Mouse (Mus musculus): ENCODE results near the gene Adipor2. TPM values are rescaled to one million over a fixed set of nuclear protein-coding genes. Genes with fewer than 3 reads are reported as not detected.
A peak's percentile ranks its signal among the peaks of the same experiment; 100 is the strongest.

Adipor2 gene
- total RNA-seq, 2 experiments from 2014 or later, result 36.6 to 40.2 TPM

DNA sequence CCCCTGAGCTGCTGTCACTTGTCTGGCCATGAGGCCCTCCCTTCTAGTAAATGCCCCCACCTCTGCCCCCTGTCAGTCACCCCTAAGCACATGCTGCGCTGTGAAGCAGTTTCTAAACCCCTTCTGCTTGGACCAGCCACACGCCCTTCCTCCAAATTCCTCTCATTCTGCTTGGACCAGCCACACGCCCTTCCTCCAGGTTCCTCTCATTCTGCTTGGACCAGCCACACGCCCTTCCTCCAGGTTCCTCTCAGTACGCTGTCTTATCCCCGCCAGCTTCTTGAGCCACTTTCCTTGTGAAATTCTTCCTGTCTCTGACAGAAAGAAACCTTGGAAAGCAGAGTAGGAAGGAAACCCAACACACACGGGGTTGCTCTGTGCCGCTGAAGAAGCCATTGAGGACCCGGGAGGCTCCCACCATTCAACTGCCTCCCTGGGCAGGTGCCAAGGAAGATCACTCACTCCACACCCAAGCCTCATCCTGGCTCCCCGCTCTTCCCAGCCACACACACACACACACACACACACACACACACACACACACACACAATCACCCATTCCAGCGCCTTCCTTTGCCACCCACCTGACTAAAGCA is 88.9 kb downstream of the Adipor2 start:
- intact Hi-C loops (cut with DNase I), result loop anchor here (1.0 to 5.0 kb wide), 2 partner anchors 18 to 81 kb away; no protein-coding TSS in a partner anchor
- peak in 1 of 2 experiments; percentile 60 for DNase-seq (ENCODE audit: low spot score in 2 of 2)

GRCm38 (mm10) chr6:119326541-119326940 is 91.0 kb downstream of the Adipor2 start:
- DNase-seq (ENCODE audit: low spot score in 2 of 2), result no peak
- intact Hi-C loops (cut with DNase I), result loop anchor here (5.0 kb wide), 1 partner anchor 79 kb away; no protein-coding TSS in a partner anchor

GRCm38 (mm10) chr6:119325978-119326377 is 91.5 kb downstream of the Adipor2 start:
- intact Hi-C loops (cut with DNase I), result loop anchor here (5.0 kb wide), 1 partner anchor 79 kb away; no protein-coding TSS in a partner anchor
- DNase-seq (ENCODE audit: low spot score in 2 of 2), result no peak

DNA sequence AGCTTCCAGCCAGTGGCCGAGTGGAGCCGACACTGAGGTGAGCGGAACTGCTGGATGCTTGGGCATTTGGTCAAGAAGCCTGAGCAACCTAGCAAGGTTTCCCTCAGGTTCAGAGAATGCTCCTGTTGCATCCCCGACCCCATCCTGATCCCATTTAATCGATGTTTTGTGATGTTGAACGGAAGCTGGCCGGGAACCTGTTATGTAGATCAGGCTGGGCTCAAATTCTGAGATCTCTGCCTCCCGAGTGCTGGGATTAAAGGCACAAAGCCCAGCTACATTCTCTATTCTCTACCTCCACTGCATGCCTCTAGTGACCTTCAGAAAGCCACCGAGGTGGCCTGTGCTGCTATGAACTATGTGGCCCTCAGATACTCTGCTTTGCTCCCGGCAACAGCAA is 92.7 kb downstream of the Adipor2 start:
- intact Hi-C loops (cut with DNase I), result loop anchor here (5.0 kb wide), 1 partner anchor 77 kb away; no protein-coding TSS in a partner anchor
- no peak for DNase-seq (ENCODE audit: low spot score in 2 of 2)

GRCm38 (mm10) chr6:119321752-119322151 is 95.8 kb downstream of the Adipor2 start:
- peak in 1 of 2 experiments; percentile 63 for DNase-seq (ENCODE audit: low spot score in 2 of 2)
- intact Hi-C loops (cut with DNase I), result no loop called here

DNA sequence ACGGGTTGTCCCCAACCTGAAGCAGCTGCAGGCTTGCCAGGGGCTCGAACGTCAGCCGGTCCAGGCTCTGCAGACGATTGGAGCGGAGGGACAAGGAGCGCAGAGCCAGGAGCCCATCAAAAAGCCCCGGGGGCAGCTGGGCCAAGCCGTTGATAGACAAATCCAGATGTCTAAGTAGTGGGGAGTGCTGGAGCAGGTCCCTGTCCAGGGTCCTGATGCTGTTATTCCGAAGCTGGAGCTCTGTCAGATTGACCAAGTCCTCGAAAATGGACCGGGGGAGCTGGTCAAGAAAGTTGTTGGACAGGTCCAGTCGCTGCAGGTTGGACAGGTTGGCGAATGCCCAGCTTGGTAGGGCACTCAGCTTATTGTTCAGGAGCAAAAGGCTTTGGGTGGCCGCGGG is 97.0 kb downstream of the Adipor2 start:
- DNase-seq (ENCODE audit: low spot score in 2 of 2), result no peak

DNA sequence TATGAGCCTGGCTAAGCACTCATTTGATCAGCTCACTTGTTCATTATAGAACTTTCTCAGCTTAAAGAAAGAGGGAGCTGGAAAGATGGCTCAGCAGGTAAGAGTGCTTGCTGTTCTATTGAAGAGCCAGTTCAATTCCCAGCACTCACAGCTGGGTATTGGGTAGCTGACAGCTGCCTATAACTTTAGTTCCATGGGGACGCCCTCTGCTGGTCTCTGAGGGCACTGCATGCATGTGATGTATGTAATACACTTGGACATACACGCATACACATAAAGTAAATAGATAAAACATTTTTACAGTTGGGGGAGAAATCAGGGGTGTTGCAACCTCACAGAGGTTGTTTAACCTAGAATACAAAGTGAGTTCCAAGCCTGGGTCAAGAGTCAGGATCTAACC is 98.1 kb downstream of the Adipor2 start:
- no peak for DNase-seq (ENCODE audit: low spot score in 2 of 2)
- intact Hi-C loops (cut with DNase I), result no loop called here

More for the DNA sequence above, 97.0 kb downstream of the Adipor2 start:
- intact Hi-C loops (cut with DNase I), result no loop called here

GRCm38 (mm10) chr6:119318732-119319131 is 98.8 kb downstream of the Adipor2 start:
- peak in 1 of 2 experiments; percentile 62 for DNase-seq (ENCODE audit: low spot score in 2 of 2)
- intact Hi-C loops (cut with DNase I), result no loop called here

GRCm38 (mm10) chr6:119314751-119315476 is 102.6 kb downstream of the Adipor2 start:
- intact Hi-C loops (cut with DNase I), result loop anchor here (5.0 kb wide), 1 partner anchor 68 kb away; no protein-coding TSS in a partner anchor
- peak in 1 of 2 experiments; percentile 85 for DNase-seq (ENCODE audit: low spot score in 2 of 2)

DNA sequence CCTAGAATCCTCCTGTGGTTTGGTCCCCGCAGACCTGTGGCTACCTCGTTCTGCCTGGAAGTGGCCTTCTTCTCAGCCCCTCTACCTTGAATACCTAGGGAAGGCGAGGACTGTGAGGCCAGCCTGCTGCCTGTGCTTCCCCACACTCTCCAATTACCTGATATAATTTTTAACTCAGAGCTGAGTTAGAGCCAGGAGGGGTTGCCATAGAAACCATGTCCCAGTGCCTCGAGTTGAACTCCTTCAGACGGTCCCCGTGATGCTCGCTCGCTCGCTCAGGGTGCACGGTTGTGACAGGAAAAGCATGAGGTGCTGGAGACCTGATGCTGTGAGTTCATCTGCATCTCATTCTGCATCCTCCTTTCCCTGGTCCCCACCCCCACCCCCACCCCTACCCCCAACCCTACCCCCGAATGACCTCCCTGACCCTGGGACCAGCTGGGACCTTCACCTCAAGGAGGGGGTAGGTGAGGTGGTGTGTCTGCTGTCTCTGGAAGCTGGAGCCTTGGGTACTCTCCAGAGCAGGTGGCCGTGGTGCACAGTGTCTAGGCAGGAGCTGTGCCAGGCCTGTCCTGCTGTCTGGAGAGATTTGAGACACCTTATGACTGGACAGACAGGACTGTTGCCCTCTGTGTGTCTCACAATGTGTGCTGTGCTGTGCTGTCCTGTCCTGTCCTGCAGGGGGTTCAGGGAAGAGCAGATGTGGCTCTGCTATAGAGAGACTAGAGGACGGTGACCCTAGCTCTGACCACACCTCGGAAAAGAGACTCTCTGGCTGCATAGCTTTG is 103.7 kb downstream of the Adipor2 start:
- intact Hi-C loops (cut with DNase I), result loop anchor here (5.0 kb wide), 1 partner anchor 66 kb away; no protein-coding TSS in a partner anchor
- peak in 1 of 2 experiments; percentile 78 for DNase-seq (ENCODE audit: low spot score in 2 of 2)

DNA sequence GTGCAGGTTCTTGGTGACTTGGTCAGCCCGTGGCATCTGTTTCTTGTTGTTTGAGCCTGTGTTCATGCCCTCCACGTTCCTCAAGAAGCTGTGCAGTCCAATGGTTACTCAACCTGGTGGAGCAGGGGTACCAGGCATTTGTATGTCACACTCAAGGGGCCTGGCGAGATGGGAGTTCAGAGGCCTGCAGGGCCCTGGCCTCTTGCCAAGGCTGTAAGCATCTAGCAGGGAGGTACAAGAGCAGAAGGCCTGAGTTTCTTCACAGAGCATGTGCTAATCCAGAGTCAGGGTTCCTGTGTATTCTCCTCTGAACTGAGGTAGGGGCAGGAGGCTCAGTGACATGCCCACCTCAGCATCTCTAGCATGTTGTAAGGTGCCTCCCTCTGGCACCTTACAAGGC is 104.4 kb downstream of the Adipor2 start:
- intact Hi-C loops (cut with DNase I), result loop anchor here (5.0 kb wide), 1 partner anchor 66 kb away; no protein-coding TSS in a partner anchor
- no peak for DNase-seq (ENCODE audit: low spot score in 2 of 2)

DNA sequence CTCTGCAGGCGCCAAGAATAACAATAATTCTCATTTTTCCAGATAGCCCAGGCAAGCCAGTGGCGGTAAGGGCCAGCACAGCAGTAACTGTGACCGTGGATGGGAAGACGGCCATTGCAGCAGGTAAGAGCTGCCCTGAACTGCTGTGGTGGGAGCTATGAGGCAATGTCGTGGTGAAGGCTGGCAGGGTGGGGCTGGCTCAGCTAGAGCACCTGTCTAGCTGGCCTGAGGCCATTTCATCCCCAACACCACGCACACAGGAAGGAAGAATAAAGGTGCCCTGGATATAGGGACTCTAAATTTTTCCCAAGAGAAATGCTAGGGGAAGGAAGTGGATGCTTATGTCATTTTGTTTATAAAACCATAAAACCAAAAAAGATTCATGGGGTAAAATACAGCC is 105.1 kb downstream of the Adipor2 start:
- intact Hi-C loops (cut with DNase I), result loop anchor here (5.0 kb wide), 1 partner anchor 65 kb away; no protein-coding TSS in a partner anchor
- DNase-seq (ENCODE audit: low spot score in 2 of 2), result no peak

GRCm38 (mm10) chr6:119310176-119310575 is 107.3 kb downstream of the Adipor2 start:
- DNase-seq (ENCODE audit: low spot score in 2 of 2), result peak; percentile 62 to 94
- intact Hi-C loops (cut with DNase I), result loop anchor here (1.0 to 5.0 kb wide), 2 partner anchors 19 to 63 kb away; no protein-coding TSS in a partner anchor

DNA sequence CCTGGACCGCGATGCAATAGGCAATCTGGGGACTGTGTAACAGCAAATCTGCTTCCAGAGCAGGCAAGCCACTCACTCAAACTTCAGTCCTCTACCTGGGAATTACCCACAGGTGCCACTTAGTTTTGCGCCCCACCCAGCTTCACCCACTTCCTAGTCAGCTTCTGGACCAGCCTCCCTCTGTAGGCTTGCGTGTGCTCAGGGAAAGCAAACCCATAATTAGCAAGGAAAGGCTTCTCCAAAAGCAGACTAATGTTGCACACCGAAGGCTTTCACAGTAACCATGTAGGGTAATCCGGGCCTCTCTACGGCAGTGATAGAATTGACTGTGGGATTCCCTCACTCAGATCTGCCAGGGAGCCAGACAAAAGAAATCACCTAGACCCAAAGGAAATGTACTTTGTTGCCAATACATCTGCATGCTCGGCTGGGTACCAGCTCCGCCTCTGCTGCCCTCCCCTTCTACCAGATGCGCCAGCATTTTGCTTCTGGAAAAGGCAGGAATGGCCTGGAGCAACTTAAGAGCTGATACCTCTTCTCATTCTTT is 109.6 kb downstream of the Adipor2 start:
- intact Hi-C loops (cut with DNase I), result no loop called here
- DNase-seq (ENCODE audit: low spot score in 2 of 2), result peak in 1 of 2 experiments; percentile 67

DNA sequence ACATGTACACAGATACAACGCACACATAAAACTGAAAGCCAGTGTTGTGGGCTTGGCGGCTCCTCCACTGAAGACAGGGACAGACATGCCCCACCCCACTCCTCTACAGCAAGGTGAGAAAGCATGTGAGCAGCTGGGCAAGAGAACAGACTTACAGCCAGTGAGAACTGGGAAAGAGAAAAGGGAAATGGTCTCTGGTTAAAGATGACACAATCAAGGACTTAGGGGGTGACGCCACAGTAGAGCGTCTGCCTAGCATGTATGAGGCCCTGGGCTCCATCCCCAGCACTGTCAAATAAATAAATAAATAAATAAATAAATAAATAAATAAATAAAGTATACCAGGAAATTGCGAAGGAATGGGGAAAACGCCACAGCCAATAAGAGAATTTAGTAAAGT is 114.2 kb downstream of the Adipor2 start:
- DNase-seq (ENCODE audit: low spot score in 2 of 2), result no peak
- intact Hi-C loops (cut with DNase I), result no loop called here

Other genes with a start within 250 kb of the Adipor2 start
- gene Dcp1b, start 242.5 kb downstream of the Adipor2 start, total RNA-seq (2021), result 10 to 100 TPM; 14.7 to 16.5 TPM
- gene Cacna1c, start 221.3 kb downstream of the Adipor2 start, total RNA-seq (2021), result 10 to 100 TPM; 60.6 to 70.9 TPM
- 1 to 10 TPM; 2.6 to 4.6 TPM for gene Cacna2d4, start 181.2 kb downstream of the Adipor2 start, total RNA-seq (2021)
- 10 to 100 TPM; 52.0 to 56.5 TPM for gene Lrtm2, start 86.9 kb downstream of the Adipor2 start, total RNA-seq (2021)
- 10 to 100 TPM; 33.5 to 34.3 TPM for gene Fbxl14, start 62.0 kb upstream of the Adipor2 start, total RNA-seq (2021)
- 1 to 10 TPM; 1.6 to 1.9 TPM for gene Wnt5b, start 126.6 kb upstream of the Adipor2 start, total RNA-seq (2021)

Measured in left cerebral cortex, postnatal 25 days (tissue).